Mouse (Mus musculus): ENCODE measurements around the gene Ciapin1.

DNA sequence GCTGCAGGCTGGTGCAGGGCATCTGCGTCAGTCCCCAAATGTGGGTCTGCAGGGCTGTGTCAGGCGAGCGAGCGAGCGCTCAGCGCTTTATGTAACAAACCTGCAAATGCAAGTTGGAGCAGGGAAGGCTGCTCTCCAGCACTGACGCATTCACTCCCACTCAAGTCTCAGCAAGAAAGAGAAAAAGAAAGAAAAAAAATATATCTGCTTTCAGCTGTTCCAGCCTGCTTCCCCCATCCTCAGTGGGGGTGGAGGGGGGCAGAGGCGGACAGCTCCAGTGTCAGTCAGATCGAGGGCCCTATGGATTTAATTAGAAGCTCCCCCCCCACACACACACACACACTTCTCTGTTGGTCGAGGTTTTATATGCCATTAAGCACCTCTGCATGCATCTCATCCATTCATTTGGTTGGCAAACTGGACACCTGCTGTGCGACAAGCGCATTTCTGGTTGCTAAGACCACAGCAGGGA, 64.4 kb downstream of the Ciapin1 start:
- TF ChIP-seq CHD2 (IDR thresholded peaks at IDR 0.05; ENCODE audit: low read depth, low read length) (no peak), ZC3H11A (IDR thresholded peaks at IDR 0.05; ENCODE audit: borderline replicate concordance, low read depth, low read length) (no peak)
